Mouse (Mus musculus) stomach, postnatal 0 days (tissue): ENCODE results near the gene Dnttip1. TPM values are rescaled to one million over a fixed set of nuclear protein-coding genes. Genes with fewer than 3 reads are reported as not detected.

ENCODE experiments used
- ATAC-seq: fragments of 200-750 bp; cut with Nextera tagmentation; 2 replicates; pipeline ENCODE4 v1.8.0; 2017; ENCODE audit not compliant: low FRiP score, low TSS enrichment
- DNase-seq: peaks from one replicate; pipeline ENCODE4 v3.0.0-alpha.2; 2016; ENCODE audit warnings: low spot score
- H3K27ac ChIP-seq: fragments of 300-500 bp; sonication (generic); replicated peaks from 2 replicates; pipeline ENCODE4 v1.5.1; 2014; ENCODE audit warnings: mild to moderate bottlenecking, control low read depth
- H3K27me3 ChIP-seq: fragments of 300-500 bp; sonication (generic); 2 replicates; pipeline ENCODE4 v1.6.1; 2014; ENCODE audit warnings: low read length; ENCODE audit not compliant: control insufficient read depth, insufficient read depth
- H3K36me3 ChIP-seq: fragments of 300-500 bp; sonication (generic); 2 replicates; pipeline ENCODE4 v1.6.1; 2014; ENCODE audit warnings: low read length, mixed read lengths; ENCODE audit not compliant: control insufficient read depth, insufficient read depth
- H3K4me1 ChIP-seq: fragments of 300-500 bp; sonication (generic); replicated peaks from 2 replicates; pipeline ENCODE4 v1.6.1; 2014; ENCODE audit warnings: antibody characterized with exemption; ENCODE audit not compliant: control insufficient read depth, insufficient read depth
- H3K4me2 ChIP-seq: fragments of 300-500 bp; sonication (generic); replicated peaks from 2 replicates; pipeline ENCODE4 v1.6.1; 2014; ENCODE audit warnings: low read depth, mild to moderate bottlenecking, control low read depth, moderate library complexity
- H3K4me3 ChIP-seq: fragments of 300-500 bp; sonication (generic); 2 replicates; pipeline ENCODE4 v1.5.1; 2014; ENCODE audit warnings: low read depth, low read length, control low read depth
- H3K9ac ChIP-seq: fragments of 300-500 bp; sonication (generic); 2 replicates; pipeline ENCODE4 v1.6.1; 2014; ENCODE audit warnings: mild to moderate bottlenecking, low read length, control low read depth, mixed read lengths
- H3K9me3 ChIP-seq: fragments of 300-500 bp; sonication (generic); 2 replicates; pipeline ENCODE4 v1.6.1; 2016; ENCODE audit warnings: low read length; ENCODE audit not compliant: control insufficient read depth
- CTCF ChIP-seq: IDR thresholded peaks from 2 replicates; pipeline ENCODE4 v1.5.1; 2016; ENCODE audit warnings: antibody characterized with exemption, low read depth, mild to moderate bottlenecking, moderate library complexity
- EP300 ChIP-seq: optimal IDR thresholded peaks from 2 replicates; pipeline ENCODE3; 2016; ENCODE audit warnings: antibody characterized with exemption
- WGBS: fragments of 180-500 bp; shearing (Covaris S2); extraction: QIAGEN DNeasy Blood & Tissue Kit; methylation state at CpG from one replicate; pipeline ENCODE4 v1.1.7; 2014; 5-methylcytosine and 5-hydroxymethylcytosine counted together
- polyA plus RNA-seq: library from polyadenylated mRNA; unstranded; fragments of >200 nt; fragmentation: Nextera tagmentation; extraction: Ambion mirVana; gene quantifications from 2 replicates; pipeline ENCODE4 v1.2.1, GENCODE M21; 2015

Gene Dnttip1
- polyA plus RNA-seq, 1 experiment from 2014 or later, result 38.0 TPM

DNA sequence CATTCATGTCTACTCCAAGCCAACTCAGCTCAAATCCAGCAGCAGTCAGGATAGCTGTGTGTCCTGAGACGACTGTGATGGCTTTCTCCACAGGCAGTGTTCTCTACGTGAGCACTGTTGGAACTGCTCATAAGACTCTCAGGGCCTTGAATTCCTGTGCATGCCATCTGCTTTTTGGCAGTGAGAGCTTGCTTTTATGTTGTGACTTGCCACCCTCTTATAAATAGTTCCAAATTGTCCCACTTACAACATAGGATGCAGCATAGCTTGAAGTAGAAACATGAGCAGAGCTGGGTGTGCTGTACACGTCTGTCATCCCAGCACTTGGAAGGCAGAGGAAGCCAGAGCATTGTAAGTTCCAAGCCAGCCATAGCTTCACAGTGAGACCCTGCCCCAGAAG is 20.1 kb downstream of the Dnttip1 start:
- H3K4me3 ChIP-seq, result no peak overlapping the region
- H3K27me3 ChIP-seq, result no peaks in the 10 kb centered on the region
- DNase-seq (no peak), ATAC-seq (no peak)
- no peak overlapping the region for H3K9ac ChIP-seq
- 0 out of 2 replicates have a peak, but pooled peaks cover 4% of the 10 kb centered on the region for H3K4me1 ChIP-seq
- WGBS, result 81% methylated on average over 3 of the region's 3 CpGs
- H3K27ac ChIP-seq, result no peak overlapping the region
- H3K4me2 ChIP-seq, result no peak overlapping the region
- H3K9me3 ChIP-seq, result no peaks in the 10 kb centered on the region
- peaks cover 35% of the 10 kb centered on the region for H3K36me3 ChIP-seq
- no peak for TF ChIP-seq CTCF
- TF ChIP-seq EP300, result no peak

GRCm38 (mm10) chr2:164767812-164768540 is 22.2 kb downstream of the Dnttip1 start:
- DNase-seq, result no peak
- TF ChIP-seq CTCF (no peak), EP300 (no peak)
- 89% methylated on average over 15 of the region's 15 CpGs for WGBS
- ATAC-seq, result no peak
- Histone ChIP-seq H3K4me1 (0 out of 2 replicates have a peak, but pooled peaks cover 4% of the 10 kb centered on the region), H3K4me2 (no peak overlapping the region), H3K36me3 (peaks cover 25% of the 10 kb centered on the region), H3K9me3 (no peaks in the 10 kb centered on the region), H3K27ac (no peak overlapping the region), H3K27me3 (no peaks in the 10 kb centered on the region), H3K9ac (no peak overlapping the region), H3K4me3 (no peak overlapping the region)

GRCm38 (mm10) chr2:164769258-164770037 is 23.7 kb downstream of the Dnttip1 start, which contains the start of gene Ube2c:
Gene Ube2c (plus strand): TSS chr2:164769898.
- Histone ChIP-seq H3K27ac (0 out of 2 replicates have a peak within 1 kb of the TSS, but pooled peaks have one; percentile 53), H3K4me1 (0 out of 2 replicates have a peak, but pooled peaks cover 4% of the 10 kb centered on the region), H3K4me2 (peak within 1 kb of the TSS; percentile 92), H3K36me3 (peaks cover 21% of the 10 kb centered on the region), H3K4me3 (peak within 1 kb of the TSS; percentile 83), H3K9me3 (no peaks in the 10 kb centered on the region), H3K9ac (peak within 1 kb of the TSS; percentile 74), H3K27me3 (no peaks in the 10 kb centered on the region)
- DNase-seq (peak; percentile 98), ATAC-seq (peak; percentile 99)
- TF ChIP-seq CTCF (peak; percentile 58), EP300 (peak; percentile 96)
- WGBS, result 2% methylated on average over 52 of the region's 53 CpGs

DNA sequence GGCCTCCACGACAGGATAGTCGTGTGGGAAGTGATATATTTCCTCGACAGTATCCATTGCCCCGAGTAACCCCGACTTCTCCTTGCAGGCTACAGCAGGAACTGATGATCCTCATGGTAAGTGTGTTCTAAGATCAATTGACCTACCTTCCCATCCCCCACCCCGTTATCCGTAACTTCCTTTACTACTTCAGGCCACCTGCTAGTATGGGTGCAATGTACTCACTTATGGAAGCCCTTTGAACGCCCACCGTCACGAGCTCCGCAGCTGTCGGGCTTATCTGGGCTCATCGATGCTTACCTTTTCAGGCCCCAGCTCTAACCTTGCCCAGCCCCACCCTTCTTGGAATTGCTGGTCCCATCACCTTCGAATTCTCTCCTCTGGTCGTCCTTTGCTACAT is 24.5 kb downstream of the Dnttip1 start:
- WGBS, result under 1% methylated on average over 15 of the region's 15 CpGs
- Histone ChIP-seq H3K9ac (peak overlapping the region; percentile 74), H3K36me3 (peaks cover 17% of the 10 kb centered on the region), H3K9me3 (no peaks in the 10 kb centered on the region), H3K27ac (no peak overlapping the region), H3K4me2 (peak overlapping the region; percentile 92), H3K27me3 (no peaks in the 10 kb centered on the region), H3K4me3 (peak overlapping the region; percentile 83), H3K4me1 (0 out of 2 replicates have a peak, but pooled peaks cover 4% of the 10 kb centered on the region)
- TF ChIP-seq EP300, result no peak
- no peak for TF ChIP-seq CTCF
- ATAC-seq, result no peak
- DNase-seq, result no peak

- peak overlapping the region; percentile 92 for H3K4me2 ChIP-seq
- DNase-seq (no peak), ATAC-seq (no peak)
- no peak for TF ChIP-seq CTCF
- TF ChIP-seq EP300, result no peak
- 52% methylated on average over 8 of the region's 8 CpGs for WGBS
- 0 out of 2 replicates have a peak, but pooled peaks cover 4% of the 10 kb centered on the region for H3K4me1 ChIP-seq
- H3K9me3 ChIP-seq, result no peaks in the 10 kb centered on the region
- no peak overlapping the region for H3K27ac ChIP-seq
- peaks cover 13% of the 10 kb centered on the region for H3K36me3 ChIP-seq
- peak overlapping the region; percentile 83; the same call in 1 of the 2 replicates for H3K4me3 ChIP-seq
- H3K27me3 ChIP-seq, result no peaks in the 10 kb centered on the region
- no peak overlapping the region for H3K9ac ChIP-seq
These were observed 25.3 kb downstream of the Dnttip1 start for GRCm38 (mm10) chr2:164771123-164771522.
